Mouse (Mus musculus): ENCODE results near the gene Rnf40.
A peak's percentile ranks its signal among the peaks of the same experiment; 100 is the strongest.
"Not testable (repeated sequence)": the region's sequence is repeated elsewhere in the genome, so short reads cannot be mapped to it uniquely, and the experiment has no call there.

Gene Rnf40

GRCm38 (mm10) chr7:127602903-127603302, 14.3 kb downstream of the Rnf40 start:
- no peak for DNase-seq (ENCODE audit: low read depth, low spot score)

- no peak for DNase-seq (ENCODE audit: low read depth, low spot score)
These were observed 15.7 kb downstream of the Rnf40 start for GRCm38 (mm10) chr7:127604256-127604655.

GRCm38 (mm10) chr7:127607150-127607549, 18.6 kb downstream of the Rnf40 start:
- DNase-seq (ENCODE audit: low read depth, low spot score): no peak

GRCm38 (mm10) chr7:127611011-127611410, 22.4 kb downstream of the Rnf40 start:
- DNase-seq (ENCODE audit: low read depth, low spot score): no peak

DNA sequence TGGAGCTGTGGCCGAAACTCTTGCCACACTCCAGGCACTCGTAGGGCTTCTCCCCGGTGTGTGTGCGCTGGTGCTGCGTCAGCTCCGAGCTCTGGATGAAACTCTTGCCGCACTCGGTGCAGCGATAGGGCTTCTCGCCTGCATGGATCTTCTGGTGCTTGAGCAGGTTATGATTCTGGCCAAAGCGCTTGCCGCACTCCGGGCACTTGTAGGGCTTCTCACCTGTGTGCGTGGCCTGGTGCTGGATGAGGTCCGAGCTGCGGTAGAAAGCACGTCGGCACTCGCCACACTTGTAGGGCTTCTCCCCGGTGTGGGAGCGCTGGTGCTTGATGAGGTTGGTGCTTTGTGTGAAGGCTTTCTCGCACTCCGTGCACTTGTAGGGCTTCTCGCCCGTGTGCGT, 23.0 kb downstream of the Rnf40 start:
- DNase-seq (ENCODE audit: low read depth, low spot score): no peak

DNA sequence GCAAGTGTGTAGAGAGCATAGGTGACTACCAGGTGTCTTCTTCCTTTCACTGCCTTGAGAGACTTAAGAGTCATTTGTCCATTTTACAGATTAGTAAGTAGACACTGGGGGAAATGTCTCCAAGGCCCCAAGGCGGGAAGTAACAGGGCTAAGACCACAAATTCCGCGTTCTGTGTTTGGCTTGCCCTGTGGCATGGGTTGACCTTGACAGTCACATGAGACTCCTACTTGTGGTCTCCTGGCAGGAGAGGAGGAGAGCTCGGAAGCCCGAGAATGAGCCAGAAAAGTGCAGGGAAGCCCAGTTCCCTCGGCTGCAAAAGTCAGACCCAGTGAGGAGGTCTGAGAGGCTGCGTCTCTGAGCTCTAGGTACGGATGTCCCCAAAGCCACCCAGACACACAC, 24.9 kb downstream of the Rnf40 start:
- no peak for DNase-seq (ENCODE audit: low read depth, low spot score)

GRCm38 (mm10) chr7:127614091-127614490, 25.5 kb downstream of the Rnf40 start:
- DNase-seq (ENCODE audit: low read depth, low spot score): no peak

DNA sequence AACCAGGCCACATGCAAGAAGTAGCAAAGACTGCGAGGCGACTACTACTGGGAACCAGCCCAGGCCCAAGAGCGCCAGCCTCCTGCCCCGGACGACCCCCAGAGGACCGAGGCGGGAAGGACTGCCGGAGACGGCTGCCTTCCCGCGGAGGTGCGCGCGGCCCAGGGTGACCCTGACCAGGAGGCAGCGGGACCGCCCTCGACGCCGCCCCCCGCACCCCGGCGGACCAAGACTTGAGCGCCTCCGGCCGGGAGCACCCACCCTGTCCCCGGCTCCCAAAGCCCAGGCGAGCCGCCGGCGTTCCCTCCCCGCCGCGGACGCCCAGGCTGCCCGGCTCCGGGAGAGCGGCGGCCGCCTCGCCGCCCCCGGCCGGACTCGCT, 25.9 kb downstream of the Rnf40 start:
- peak; percentile 36 for DNase-seq (ENCODE audit: low read depth, low spot score)

DNA sequence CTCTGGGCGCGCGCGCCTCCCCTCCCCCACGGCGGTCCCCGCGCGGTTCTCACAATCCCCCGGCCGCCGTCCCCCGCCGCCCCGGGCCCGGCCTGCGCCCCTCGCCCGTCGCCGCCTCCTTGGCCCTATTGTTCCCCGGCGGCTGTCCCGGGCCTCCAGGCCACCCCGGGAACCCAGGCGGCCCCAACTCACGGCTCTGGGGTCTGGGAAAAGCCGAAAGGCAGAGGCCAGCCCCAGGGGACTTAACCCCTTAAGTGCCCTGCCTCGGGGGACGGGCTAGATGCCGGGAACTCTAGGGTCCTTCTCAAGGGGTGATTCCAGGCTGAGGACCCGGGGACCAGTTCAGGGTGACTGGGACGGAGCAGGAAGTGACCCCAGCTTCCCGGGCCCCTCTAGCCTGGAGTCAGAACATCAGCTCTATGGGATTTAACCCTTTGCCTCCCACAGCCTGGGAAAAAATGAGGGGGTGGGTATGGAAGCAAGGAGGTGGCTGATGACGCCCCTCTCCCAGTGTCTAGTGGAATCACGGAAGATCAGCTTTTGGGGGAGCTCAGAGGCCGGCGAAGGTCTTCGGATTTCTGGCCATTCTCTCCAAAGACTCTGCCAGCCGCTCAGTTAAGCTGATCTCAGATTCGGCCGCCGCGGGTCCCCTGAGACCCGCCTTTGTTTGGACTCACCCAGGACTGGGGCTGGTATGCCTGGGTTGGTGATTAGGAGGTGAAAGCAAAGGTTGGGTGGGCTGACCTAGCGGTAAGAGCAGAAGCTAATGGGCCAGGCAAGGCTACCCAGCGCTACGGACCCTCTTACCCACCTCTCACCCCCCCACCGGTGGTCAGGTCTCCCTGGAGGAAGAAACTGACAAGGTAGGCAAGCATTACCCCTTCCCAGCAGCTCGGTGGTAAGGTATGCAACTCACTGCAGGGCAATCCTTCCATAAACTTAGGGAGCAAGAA, 26.6 kb downstream of the Rnf40 start, which contains the start of gene Zfp629:
Gene Zfp629, minus strand, starts transcription at position 907 of the 953 bp plus-strand sequence.
- DNase-seq (ENCODE audit: low read depth, low spot score): peak; percentile 60

GRCm38 (mm10) chr7:127616336-127616735, 27.8 kb downstream of the Rnf40 start:
- no peak for DNase-seq (ENCODE audit: low read depth, low spot score)

GRCm38 (mm10) chr7:127616881-127617280, 28.3 kb downstream of the Rnf40 start:
- DNase-seq (ENCODE audit: low read depth, low spot score): no peak

- no peak for DNase-seq (ENCODE audit: low read depth, low spot score)
These were observed 29.4 kb downstream of the Rnf40 start for GRCm38 (mm10) chr7:127617962-127618361.

DNA sequence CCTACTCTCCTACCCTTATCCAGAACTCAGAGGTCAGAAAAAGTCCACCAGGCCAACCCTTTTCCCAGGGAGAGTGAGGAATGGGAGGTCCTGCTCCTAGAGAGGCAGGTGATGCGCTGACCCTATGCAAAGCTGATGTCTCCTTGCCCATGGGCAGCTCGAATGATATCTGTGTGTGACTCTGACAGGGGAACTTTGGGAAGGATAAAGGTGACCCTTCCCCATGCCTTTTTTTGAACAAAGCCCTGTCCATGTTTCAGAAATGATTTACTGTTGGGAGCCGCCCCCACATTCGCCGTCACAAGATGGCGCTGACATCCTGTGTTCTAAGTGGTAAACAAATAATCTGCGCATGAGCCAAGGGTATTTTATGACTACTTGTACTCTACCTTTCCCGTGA, 29.8 kb downstream of the Rnf40 start:
- DNase-seq (ENCODE audit: low read depth, low spot score): not testable (repeated sequence)

GRCm38 (mm10) chr7:127626039-127626438, 37.5 kb downstream of the Rnf40 start:
- DNase-seq (ENCODE audit: low read depth, low spot score): no peak

DNA sequence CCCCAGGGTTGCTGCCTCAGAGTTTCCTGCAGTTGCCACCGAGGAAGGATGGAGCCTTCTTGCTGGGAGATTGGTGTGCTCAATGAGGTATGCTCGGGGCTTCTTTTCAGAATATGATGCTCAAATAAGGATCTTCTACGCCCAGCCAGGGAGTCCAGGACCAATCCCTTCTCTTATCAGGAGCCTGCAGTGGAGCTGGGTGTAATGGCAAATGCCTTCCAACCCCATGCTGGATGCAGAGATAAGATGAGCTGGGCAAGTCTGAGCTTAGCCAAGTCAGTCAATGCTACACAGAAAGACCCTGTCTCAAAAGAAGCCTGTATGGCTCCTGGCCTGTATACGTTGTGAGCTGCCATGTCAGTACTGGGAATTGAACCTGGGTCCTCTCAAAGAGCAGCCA, 37.9 kb downstream of the Rnf40 start:
- DNase-seq (ENCODE audit: low read depth, low spot score): no peak

GRCm38 (mm10) chr7:127628646-127629045, 40.1 kb downstream of the Rnf40 start:
- DNase-seq (ENCODE audit: low read depth, low spot score): no peak

DNA sequence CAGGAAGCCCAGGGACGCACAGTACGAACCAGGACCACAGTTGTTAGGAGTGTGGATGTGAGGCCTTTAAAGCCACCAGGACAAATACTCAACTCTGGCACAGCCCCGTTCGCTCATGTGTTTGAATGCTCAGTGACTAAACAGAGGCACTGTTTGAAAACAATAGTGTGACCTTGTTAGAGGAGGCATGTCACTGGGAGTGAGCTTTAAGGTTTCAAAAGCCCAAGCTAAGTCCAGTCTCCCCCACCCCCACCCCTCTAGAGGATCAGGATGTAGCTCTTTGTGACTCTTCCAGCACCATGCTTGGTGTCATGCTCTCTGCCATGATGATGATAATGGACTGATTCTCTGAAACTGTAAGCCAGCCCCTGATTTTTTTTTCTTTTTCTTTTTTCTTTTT, 42.8 kb downstream of the Rnf40 start:
- DNase-seq (ENCODE audit: low read depth, low spot score): no peak

DNA sequence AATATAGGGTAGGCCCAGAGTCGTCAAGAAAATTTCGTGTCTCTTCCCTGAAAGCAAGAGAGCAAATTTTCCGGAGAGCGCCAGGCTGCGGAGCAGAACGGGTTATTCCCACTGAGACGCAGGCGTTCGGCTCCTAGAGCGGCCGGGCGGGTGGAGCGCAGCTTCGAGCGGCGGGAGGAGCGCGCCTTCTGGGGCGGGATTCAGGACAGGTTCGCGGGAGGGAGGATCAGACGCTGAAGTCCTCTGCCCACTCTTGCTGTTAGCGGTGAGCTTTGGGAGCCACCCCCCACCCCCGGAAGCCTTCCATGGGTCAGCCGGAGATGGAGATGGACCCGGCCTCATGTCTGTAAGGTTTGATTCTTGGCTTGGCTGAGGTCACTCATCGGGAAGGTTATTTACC, 48.4 kb downstream of the Rnf40 start:
- DNase-seq (ENCODE audit: low read depth, low spot score): no peak

DNA sequence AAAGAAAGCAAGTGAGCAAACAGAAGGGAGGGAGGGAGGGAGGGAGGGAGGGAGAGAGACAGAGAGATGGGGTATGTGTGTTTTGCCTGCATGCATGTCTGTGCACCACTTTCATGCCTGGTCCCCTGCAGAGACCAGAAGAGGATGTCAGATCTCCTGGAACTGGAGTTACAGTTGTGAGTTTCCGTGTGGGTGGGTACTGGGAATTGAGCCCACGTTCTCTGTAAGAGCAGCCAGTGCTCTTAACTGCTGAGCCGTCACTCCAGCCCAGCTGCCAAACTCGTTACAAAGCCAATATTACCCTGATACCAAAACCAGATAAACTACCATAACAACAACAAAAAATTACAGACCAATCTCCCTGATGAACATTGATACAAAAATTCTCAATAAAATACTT, 52.7 kb downstream of the Rnf40 start:
- DNase-seq (ENCODE audit: low read depth, low spot score): no peak

DNA sequence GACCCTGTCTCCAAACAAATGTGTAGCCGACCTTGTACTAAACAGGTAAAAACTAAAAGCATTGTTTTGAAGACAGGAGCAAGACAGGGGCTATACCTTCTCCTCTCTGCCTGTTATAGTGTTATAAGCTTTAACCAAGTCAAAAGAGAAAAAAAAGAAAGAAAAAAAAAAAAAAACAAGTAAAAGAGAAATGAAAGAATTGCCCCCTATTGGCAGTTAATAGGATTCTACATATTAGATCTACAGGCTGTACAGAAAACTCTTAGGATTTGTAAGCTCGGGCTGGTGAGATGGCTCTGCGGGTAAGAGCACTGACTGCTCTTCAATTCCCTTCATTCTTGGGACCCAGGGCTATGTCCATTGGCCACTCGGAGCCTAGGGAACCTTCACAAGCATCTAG, 53.7 kb downstream of the Rnf40 start:
- no peak for DNase-seq (ENCODE audit: low read depth, low spot score)

DNA sequence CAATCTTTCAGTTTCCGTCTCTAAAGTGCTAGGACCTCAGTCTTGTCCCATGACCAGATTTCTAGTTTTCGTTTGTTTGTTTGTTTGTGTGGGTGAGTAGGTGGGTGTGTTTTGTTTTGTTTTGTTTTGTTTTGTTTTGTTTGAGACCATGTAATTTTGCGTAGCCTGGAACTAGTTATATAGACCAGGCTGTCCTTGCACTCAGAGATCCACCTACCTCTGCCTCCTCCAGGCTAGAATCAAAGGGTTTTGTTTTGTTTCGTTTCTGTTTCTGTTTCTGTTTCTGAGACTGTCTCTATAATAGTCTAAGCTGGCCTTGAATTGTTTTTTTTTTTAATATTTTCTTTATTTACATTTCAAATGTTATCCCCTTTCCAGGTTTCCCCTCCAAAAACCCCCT, 57.8 kb downstream of the Rnf40 start:
- no peak for DNase-seq (ENCODE audit: low read depth, low spot score)

GRCm38 (mm10) chr7:127647576-127647975, 59.0 kb downstream of the Rnf40 start:
- DNase-seq (ENCODE audit: low read depth, low spot score): not testable (repeated sequence)

DNA sequence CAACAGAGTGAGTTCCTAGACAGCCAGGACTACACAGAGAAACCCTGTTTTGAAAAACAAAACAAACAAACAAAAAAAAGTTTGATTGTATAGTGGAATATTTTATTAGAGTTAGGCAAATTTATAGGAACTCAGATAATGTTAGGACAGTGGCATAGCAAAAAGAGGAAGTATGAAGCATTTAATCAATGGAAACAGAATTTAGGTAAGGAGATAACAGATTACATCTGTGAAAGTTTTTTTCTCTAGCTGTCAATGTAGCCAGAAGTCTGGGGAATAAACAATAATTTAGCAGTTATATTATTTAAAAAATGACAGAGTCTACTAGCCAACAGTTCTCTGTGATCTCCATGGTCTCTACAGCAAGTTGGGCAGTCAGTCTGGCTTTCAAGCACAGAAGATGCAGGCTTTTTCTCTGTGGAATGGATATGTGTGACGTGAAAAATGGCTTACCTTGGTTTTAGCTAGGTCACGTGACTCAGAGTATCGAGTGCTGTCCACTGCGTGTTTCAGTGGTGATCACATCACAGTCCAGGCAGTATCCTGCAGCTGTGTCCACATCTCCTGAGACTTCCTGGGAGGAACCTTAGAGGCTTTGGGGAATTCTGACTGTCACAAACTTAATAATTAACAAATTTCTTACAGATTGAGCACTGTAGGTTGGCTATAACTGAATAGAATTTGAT, 60.1 kb downstream of the Rnf40 start:
- DNase-seq (ENCODE audit: low read depth, low spot score): no peak

All from 3T3-L1 (cell line).